In genomic region chr9:87027423-87028084, GRCm38 (mm10) we compare ENCODE assay signal across 9 mouse cellular contexts. TPM values are rescaled to one million over a fixed set of nuclear protein-coding genes. Genes with fewer than 3 reads are reported as not detected.
DNase-seq lines count a peak whose midpoint lies in the region; ATAC-seq and TF ChIP-seq lines count a peak whose summit lies in the region.
"Had no signal": no experiment of that assay in that cellular context is flagged by ENCODE, and none has a peak within 500 bp of the region (broad histone marks: within the 10 kb centered on the region; RNA-seq: fewer than 3 reads in every experiment).

No protein-coding gene starts in this region.

- peak; percentile 92 for TF ChIP-seq CTCF in stomach, postnatal 0 days (IDR thresholded peaks at IDR 0.05; ENCODE audit: low read depth)

- ATAC-seq in kidney, embryonic 14.5 days (ENCODE audit: low FRiP score, low TSS enrichment), result peak; percentile 78; the same call in 1 of the 2 replicates
- ATAC-seq in limb, embryonic 13.5 days (ENCODE audit: low FRiP score, low read depth), result peak; percentile 69; the same call in 1 of the 2 replicates
- peak; percentile 51; the same call in 1 of the 2 replicates for ATAC-seq in monocyte, adult 5-6 weeks (replicated peaks; ENCODE audit: insufficient number of reproducible peaks, low FRiP score, low TSS enrichment, poor library complexity, severe bottlenecking)
- no peak for ATAC-seq in stomach, postnatal 0 days (ENCODE audit: low FRiP score, low TSS enrichment)

- H3K4me3 ChIP-seq in kidney, embryonic 14.5 days (ENCODE audit: low read length), result no peak overlapping the region
- H3K4me3 ChIP-seq in limb, embryonic 13.5 days, result no peak overlapping the region
- H3K4me3 ChIP-seq in stomach, postnatal 0 days (ENCODE audit: low read depth, low read length), result no peak overlapping the region
- H3K4me3 ChIP-seq: embryonic facial prominence, embryonic 15.5 days had no signal

- H3K36me3 ChIP-seq in kidney, embryonic 14.5 days (ENCODE audit: control insufficient read depth, insufficient read depth, low read length), result peaks cover 4% of the 10 kb centered on the region; the same call in 1 of the 2 replicates
- no peaks in the 10 kb centered on the region for H3K36me3 ChIP-seq in limb, embryonic 13.5 days
- no peaks in the 10 kb centered on the region for H3K36me3 ChIP-seq in stomach, postnatal 0 days (ENCODE audit: control insufficient read depth, insufficient read depth, low read length)
- H3K36me3 ChIP-seq: embryonic facial prominence, embryonic 15.5 days had no signal

- H3K9ac ChIP-seq in kidney, embryonic 14.5 days (ENCODE audit: low read depth, low read length), result no peak overlapping the region
- H3K9ac ChIP-seq in limb, embryonic 13.5 days, result no peak overlapping the region
- H3K9ac ChIP-seq in stomach, postnatal 0 days (ENCODE audit: low read length), result no peak overlapping the region
- H3K9ac ChIP-seq: embryonic facial prominence, embryonic 15.5 days had no signal

- no peaks in the 10 kb centered on the region for H3K4me1 ChIP-seq in kidney, embryonic 14.5 days (ENCODE audit: control insufficient read depth, insufficient read depth, low read length)
- peaks cover 10% of the 10 kb centered on the region for H3K4me1 ChIP-seq in limb, embryonic 13.5 days
- H3K4me1 ChIP-seq in stomach, postnatal 0 days (replicated peaks; ENCODE audit: control insufficient read depth, insufficient read depth), result no peaks in the 10 kb centered on the region

- DNase-seq in urinary bladder, adult 18-20 months (ENCODE audit: low spot score in 2 of 2), result peak; percentile 12 to 20
- no peak for DNase-seq in urinary bladder, postnatal 4 days (ENCODE audit: low spot score in 2 of 2)
- DNase-seq in cerebellum, adult 8-10 months, result peak; percentile 66
- DNase-seq in frontal cortex, adult 2 months (ENCODE audit: extremely low spot score in 1 of 2, low spot score in 1 of 2), result peak; percentile 45 to 90
- peak; percentile 56 for DNase-seq in stomach, postnatal 0 days (ENCODE audit: low spot score)

- no peaks in the 10 kb centered on the region for H3K27me3 ChIP-seq in kidney, embryonic 14.5 days (ENCODE audit: control insufficient read depth, insufficient read depth, low read length)
- no peaks in the 10 kb centered on the region for H3K27me3 ChIP-seq in limb, embryonic 13.5 days
- no peaks in the 10 kb centered on the region for H3K27me3 ChIP-seq in stomach, postnatal 0 days (ENCODE audit: control insufficient read depth, insufficient read depth, low read length)
- H3K27me3 ChIP-seq: embryonic facial prominence, embryonic 15.5 days had no signal

- H3K9me3 ChIP-seq in kidney, embryonic 14.5 days (ENCODE audit: control insufficient read depth, low read length), result no peaks in the 10 kb centered on the region
- no peaks in the 10 kb centered on the region for H3K9me3 ChIP-seq in limb, embryonic 13.5 days
- no peaks in the 10 kb centered on the region for H3K9me3 ChIP-seq in stomach, postnatal 0 days (ENCODE audit: control insufficient read depth, low read length)
- H3K9me3 ChIP-seq: embryonic facial prominence, embryonic 15.5 days had no signal

- 43% methylated on average over 8 of the region's 8 CpGs for WGBS in kidney, embryonic 14.5 days
- 45% methylated on average over 8 of the region's 8 CpGs for WGBS in limb, embryonic 13.5 days
- 42% methylated on average over 8 of the region's 8 CpGs for WGBS in stomach, postnatal 0 days

- no peak overlapping the region for H3K4me2 ChIP-seq in kidney, embryonic 14.5 days (replicated peaks; ENCODE audit: low read depth, low read length)
- no peak overlapping the region for H3K4me2 ChIP-seq in limb, embryonic 13.5 days (replicated peaks)
- no peak overlapping the region for H3K4me2 ChIP-seq in stomach, postnatal 0 days (replicated peaks; ENCODE audit: low read depth)
- H3K4me2 ChIP-seq: embryonic facial prominence, embryonic 15.5 days had no signal

- H3K27ac ChIP-seq in kidney, embryonic 14.5 days (ENCODE audit: low read depth, low read length), result no peak overlapping the region
- no peak overlapping the region for H3K27ac ChIP-seq in limb, embryonic 13.5 days
- H3K27ac ChIP-seq in stomach, postnatal 0 days (replicated peaks), result no peak overlapping the region
- H3K27ac ChIP-seq: embryonic facial prominence, embryonic 15.5 days had no signal

- no peak for TF ChIP-seq EP300 in stomach, postnatal 0 days (optimal IDR thresholded peaks at IDR 0.05)

RNA-seq across cellular contexts. Expression of gene Cyb5r4, which starts 5.7 kb away (rescaled TPM):
- polyA plus RNA-seq in frontal cortex, adult 2 months (2012; rRNA removed), result 31.1 and 34.4 TPM in 2 replicates
- 64.1 and 70.3 TPM in 2 replicates for polyA plus RNA-seq in kidney, embryonic 14.5 days (2014; fragmentation: Nextera tagmentation; extraction: Ambion mirVana)
- polyA plus RNA-seq in limb, embryonic 13.5 days (2015; fragmentation: Nextera tagmentation; extraction: Ambion mirVana), result 44.9 and 47.3 TPM in 2 replicates
- 132 to 205 TPM (median 190 TPM) in 3 replicates for total RNA-seq in monocyte, adult 5-6 weeks (2017)
- 38.6 and 40.3 TPM in 2 replicates for polyA plus RNA-seq in stomach, postnatal 0 days (2015; fragmentation: Nextera tagmentation; extraction: Ambion mirVana)

RNA-seq across cellular contexts. Expression of gene Ripply2, which starts 12.2 kb away (rescaled TPM):
- polyA plus RNA-seq in frontal cortex, adult 2 months (2012; rRNA removed), result 7.8 and 8.9 TPM in 2 replicates
- 2.1 TPM in 2 replicates for polyA plus RNA-seq in kidney, embryonic 14.5 days (2014; fragmentation: Nextera tagmentation; extraction: Ambion mirVana)
- polyA plus RNA-seq in limb, embryonic 13.5 days (2015; fragmentation: Nextera tagmentation; extraction: Ambion mirVana), result not detected in 2 replicates
- total RNA-seq in monocyte, adult 5-6 weeks (2017), result not detected in 3 replicates
- polyA plus RNA-seq in stomach, postnatal 0 days (2015; fragmentation: Nextera tagmentation; extraction: Ambion mirVana), result 0.27 and 0.38 TPM in 2 replicates
- polyA plus RNA-seq: embryonic facial prominence, embryonic 15.5 days had no signal

Comparison
In these comparisons a context has a peak if more than half of its experiments do, and no peak if none do; other contexts are left out.
1. DNase-seq: peak in urinary bladder, adult 18-20 months (2 of 2), cerebellum, adult 8-10 months (single experiment), frontal cortex, adult 2 months (2 of 2) and stomach, postnatal 0 days (single experiment); none in urinary bladder, postnatal 4 days (0 of 2).